Mouse (Mus musculus): Measurements from ENCODE around the gene Zbtb43.

Gene Zbtb43

DNA sequence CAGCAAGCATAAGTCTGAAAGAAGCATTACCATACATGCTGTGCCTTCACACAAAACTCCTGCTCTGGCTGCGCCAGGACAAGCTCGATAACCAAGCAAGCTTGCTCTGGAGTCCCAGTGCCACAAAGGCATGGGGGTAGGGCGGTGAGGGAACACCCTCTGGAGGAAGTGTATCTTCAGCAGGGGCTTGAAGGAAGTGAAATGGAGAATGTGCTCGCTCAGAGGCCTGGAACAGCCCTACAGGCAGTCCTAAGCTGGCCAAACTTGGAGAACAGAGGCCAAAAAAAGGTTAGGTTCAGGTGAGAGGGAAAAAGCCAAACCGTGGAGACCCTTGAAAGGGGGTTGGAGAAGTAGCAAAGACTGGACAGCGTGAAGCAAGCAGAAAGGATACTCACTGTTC, 39.0 kb downstream of the Zbtb43 start:
- DNase-seq (ENCODE audit: low read depth, low spot score), result no peak

DNA sequence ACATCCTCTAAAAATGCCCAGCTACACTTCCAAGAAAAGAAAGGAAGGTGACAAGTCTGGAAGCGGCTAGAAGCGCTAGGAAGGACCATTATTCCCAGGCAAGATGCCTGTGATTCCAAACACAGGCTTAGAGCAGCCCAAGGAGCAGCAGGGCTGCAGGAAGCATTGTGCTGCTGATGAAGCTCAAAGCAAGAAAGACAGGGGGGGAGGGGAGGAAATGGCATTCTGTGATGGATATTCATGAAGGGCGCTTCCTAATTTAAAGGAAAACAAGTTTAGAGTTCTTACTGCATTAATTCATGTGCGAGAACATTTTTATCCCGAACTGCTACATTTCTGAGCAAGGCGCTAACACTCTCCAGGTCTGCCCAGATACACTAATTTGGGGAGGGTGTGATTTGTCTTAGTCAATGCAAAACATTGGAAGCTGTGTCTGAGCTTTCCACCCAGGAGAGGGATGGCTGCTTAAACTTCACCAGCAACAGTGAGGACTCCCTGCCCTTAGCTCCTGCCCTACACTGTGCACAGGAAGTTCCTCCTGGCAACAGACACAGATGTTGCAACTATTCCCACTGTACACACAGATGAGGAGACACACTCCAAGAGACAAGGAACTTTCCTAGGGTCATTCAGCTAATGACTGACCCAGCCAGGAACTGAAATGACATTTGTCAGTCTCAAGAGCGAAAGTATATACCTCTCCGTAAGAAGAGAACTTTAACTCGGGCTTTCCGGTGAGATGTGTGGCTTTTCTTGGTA, 41.5 kb downstream of the Zbtb43 start:
- DNase-seq (ENCODE audit: low read depth, low spot score), result no peak

DNA sequence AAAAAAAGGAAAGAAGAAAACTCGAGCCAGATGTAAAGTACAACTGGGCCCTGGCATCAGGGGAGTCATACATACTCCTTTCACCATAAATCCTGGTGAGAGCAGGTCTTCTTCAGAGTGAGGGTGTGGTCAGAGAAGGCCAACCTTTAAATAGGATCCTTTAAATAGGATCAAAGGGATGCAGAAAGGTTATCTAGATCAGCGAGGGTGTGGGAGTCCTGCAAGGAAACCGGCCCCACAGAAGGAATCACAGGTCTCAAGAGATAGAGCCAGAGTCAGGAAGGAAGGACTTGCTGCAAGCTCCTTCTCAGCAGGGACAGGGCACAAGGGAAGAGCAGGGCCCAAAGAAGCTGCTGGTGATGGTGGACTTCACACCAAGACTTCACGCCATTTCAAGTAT, 50.9 kb downstream of the Zbtb43 start:
- DNase-seq (ENCODE audit: low read depth, low spot score), result no peak

DNA sequence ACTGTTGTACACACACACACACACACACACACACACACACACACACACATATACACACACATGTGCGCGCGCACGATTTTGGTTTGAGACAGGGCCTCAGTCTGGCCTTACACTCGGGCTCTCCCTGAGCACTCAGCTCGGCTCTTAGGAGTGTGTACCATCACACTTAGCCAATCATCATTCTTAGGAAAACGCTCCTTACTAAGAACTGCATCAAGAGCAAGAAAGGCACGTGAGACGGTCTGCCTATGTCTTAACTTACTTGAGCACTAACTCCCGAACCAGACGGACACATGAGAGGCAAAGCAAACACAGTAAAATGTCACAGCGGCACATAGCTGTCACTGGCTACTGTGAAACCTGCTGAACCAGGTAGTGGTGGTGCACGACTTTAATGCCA, 54.3 kb downstream of the Zbtb43 start:
- DNase-seq (ENCODE audit: low read depth, low spot score), result no peak

DNA sequence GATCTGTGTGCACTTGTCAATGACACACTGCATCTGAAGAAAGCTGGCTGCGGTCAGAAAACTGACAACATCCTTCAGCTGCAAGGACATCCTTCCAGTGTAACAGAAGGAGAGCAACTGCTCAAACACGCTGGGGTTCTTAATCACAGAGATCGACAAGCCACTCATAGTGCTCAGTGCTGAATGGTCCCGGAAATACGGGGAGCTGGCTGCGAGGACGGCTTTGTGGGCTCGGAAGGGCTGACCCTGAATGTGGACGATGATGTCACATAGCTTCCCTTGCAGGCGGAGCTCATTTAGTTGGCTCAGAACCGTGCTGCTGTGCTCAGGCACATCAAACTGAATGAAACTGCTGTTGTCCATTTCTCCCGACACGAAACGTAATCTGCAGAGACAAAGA, 56.2 kb downstream of the Zbtb43 start:
- DNase-seq (ENCODE audit: low read depth, low spot score), result no peak

DNA sequence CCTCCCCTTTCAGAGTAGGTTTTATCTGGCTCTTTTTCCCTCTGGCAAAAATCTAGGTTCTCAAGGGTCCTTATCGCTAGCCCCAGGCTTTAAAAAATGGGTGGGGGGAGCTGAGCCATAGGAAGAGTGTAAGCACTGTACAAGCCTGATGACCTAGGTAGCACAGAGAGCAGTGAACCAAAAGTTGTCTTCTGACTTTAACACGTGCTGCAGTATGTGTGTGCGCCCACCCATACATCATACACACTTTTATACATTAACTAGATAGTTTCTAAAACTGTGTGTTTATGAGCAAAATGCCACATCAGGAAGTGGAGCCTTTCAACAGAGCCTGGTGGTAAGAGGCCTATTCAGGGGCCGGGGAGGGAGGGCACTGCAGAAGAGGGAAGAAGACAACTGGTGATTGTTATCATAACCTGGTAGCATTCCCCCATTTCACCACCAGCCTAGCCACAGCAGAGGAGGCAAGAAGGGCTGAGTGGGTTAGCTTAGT, 64.8 kb downstream of the Zbtb43 start:
- DNase-seq (ENCODE audit: low read depth, low spot score), result no peak

DNA sequence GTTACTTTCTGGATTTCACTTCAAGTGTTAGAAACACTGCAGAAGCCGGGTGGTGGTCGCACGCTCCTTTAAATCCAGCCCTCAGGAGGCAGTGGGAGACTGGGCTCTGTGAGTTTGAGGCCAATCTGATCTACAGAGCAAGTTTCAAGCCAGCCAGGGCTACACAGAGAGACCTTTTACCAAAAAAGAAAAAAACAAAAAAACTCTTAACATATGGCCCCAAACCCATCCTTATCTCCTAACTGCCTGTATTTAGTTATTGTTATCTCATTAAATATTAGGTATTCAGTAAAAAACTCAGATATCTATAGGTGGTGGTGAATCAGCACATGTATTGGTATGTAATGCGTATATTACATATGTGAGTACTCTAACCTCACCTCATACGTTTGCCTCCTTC, 65.7 kb downstream of the Zbtb43 start:
- DNase-seq (ENCODE audit: low read depth, low spot score), result no peak

DNA sequence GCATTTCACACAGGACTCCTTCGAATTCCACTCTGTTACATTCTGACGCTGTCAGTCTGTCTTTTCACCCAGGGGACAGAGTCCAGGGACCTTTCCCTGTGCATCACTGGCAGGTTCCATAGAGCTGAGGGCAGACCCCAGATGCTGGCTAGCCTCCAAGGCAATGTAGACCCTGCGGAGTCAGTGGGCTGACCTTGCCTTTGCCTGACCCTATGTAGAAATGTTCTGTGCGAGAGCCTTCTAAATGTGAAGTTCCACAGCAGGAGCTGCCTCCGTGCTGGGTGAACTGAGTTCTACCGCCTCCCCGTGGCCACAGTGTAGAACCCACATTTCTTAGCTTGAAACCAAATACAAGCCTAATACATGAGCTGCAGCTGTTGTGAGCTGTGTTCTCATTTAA, 66.1 kb downstream of the Zbtb43 start:
- peak; percentile 53 for DNase-seq (ENCODE audit: low read depth, low spot score)

DNA sequence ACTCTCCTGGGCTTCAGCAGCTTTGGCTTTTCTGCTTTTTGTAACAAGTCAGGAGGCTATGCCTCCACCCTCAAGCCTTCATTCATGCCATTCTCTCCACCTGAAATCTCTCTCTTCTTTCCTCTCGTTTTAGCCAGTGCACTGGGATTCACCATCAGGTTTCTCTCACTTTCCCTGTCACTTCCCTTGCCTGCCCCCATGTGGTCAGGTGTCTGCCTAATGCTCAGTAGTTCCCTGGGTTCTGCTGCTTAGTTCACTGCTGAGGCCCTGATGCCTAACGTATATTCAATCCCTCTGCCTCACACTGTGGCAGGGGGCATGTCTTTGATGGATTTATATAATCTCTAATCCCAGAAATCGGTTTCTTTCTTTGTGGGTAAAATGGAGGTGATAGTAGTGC, 67.1 kb downstream of the Zbtb43 start:
- no peak for DNase-seq (ENCODE audit: low read depth, low spot score)

DNA sequence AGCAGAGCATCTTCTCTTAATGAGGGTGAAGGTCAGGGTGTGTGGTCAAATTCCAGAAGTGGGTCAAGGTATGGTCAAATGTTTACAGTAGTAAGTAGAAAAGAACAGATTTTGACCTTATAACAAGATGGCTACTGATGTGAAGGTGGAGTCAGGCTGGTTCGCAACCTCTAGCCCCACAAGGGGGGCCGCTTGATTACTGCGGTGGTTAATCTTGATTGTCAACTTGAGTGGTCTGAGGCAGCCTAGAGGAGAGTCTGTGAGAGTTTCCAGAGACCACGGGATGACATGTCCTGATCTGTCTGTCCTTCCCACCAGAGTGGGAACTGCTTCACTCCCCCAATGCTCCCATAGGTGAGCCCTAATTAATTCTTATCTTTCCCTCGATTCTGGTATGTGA, 67.8 kb downstream of the Zbtb43 start:
- no peak for DNase-seq (ENCODE audit: low read depth, low spot score)
